Mouse (Mus musculus): Measurements from ENCODE around the gene Atcay. TPM values are rescaled to one million over a fixed set of nuclear protein-coding genes. Genes with fewer than 3 reads are reported as not detected.

Atcay gene
- polyA plus RNA-seq (2016; fragmentation: Nextera tagmentation; extraction: Ambion mirVana), result 5.3 and 6.7 TPM in 2 replicates

DNA sequence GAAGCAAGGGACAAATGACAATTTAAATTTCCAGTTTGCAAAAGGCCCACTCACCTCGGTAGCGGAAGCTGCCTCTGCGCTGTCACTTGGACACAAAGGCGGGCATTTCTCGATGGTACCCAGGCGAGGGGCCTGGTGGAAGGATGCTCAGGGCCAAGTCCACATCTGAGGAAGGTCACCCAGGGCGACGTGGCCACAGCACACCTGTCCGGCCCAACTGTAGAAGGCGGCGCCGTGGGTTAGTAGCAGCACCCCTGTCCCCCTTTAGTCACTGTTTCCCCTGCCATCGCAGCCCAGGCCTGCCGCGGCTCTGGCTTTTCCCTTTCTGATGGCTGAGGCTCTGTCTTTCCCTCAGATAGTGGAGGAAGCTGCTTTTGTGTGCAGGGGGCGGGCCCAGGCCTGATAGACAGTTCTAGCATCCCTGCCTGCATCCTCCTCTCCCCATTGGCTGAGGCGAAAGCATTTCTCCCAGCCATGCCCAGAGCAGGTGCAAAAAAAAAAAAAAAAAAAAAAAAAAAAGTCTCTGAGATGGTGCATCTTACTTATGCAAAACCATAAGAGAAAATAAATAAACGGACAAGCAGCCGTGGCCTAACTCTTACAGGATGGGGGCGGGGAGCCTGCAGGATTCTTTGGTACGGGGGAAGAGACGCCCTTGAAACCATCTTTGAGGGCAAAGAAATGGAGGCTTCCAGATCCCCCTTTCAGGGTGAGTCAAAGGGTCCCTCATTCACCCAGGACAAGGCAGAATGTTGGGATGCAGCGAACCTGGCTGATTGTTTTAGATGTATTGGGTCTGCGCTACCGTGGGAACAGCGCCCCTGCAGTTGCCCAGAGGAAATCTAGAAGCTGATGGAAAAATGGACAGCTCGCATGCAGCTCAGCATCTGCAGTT lies at the start of gene Atcay:
Gene Atcay, minus strand, starts transcription at position 396 of the 895 bp plus-strand sequence.
- H3K27ac ChIP-seq, result peak within 1 kb of the TSS; percentile 78
- H3K4me3 ChIP-seq, result peak within 1 kb of the TSS; percentile 57
- DNase-seq (ENCODE audit: extremely low spot score, low spot score), result peak; percentile 50
- peaks cover 50% of the 10 kb centered on the region for H3K27me3 ChIP-seq (ENCODE audit: poor library complexity, severe bottlenecking)
- peaks cover 40% of the 10 kb centered on the region for H3K4me1 ChIP-seq
- WGBS, result 3% methylated on average over 27 of the region's 27 CpGs
- no peaks in the 10 kb centered on the region for H3K36me3 ChIP-seq (replicated peaks)
- H3K9me3 ChIP-seq, result no peaks in the 10 kb centered on the region

GRCm38 (mm10) chr10:81279496-81279895 lies 48.9 kb upstream of the Atcay start:
- H3K4me3 ChIP-seq, result peak overlapping the region; percentile 11; the same call in 1 of the 2 replicates
- no peaks in the 10 kb centered on the region for H3K9me3 ChIP-seq
- H3K27me3 ChIP-seq (ENCODE audit: poor library complexity, severe bottlenecking), result peaks cover 59% of the 10 kb centered on the region
- no peak for DNase-seq (ENCODE audit: extremely low spot score, low spot score)
- peaks cover 27% of the 10 kb centered on the region for H3K4me1 ChIP-seq
- WGBS, result 49% methylated on average over 10 of the region's 10 CpGs
- H3K27ac ChIP-seq, result 0 out of 2 replicates have a peak overlapping the region, but pooled peaks have one; percentile 15
- H3K36me3 ChIP-seq (replicated peaks), result peaks cover 16% of the 10 kb centered on the region

DNA sequence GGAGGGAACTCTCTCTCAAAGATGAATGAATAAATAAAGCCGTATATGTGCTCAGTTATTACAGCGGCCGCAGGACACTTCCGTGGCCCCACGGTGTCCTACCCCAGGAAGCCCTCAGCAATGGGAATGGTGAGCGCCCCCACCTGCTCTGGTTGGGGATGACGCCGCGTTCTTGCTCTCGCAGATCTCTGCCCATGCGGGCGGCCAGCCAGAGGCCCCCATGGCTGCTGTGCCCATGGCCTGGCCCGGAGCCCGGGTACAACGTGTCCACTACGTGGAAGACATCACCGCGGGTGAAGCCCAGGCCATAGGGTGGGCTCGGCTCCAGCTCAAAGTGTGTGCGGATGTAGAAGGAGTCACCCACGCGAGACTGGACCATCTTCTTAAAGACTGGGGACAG lies 47.0 kb upstream of the Atcay start:
- DNase-seq (ENCODE audit: extremely low spot score, low spot score), result no peak
- peaks cover 34% of the 10 kb centered on the region for H3K36me3 ChIP-seq (replicated peaks)
- H3K27ac ChIP-seq, result no peak overlapping the region
- no peak overlapping the region for H3K4me3 ChIP-seq
- H3K9me3 ChIP-seq, result no peaks in the 10 kb centered on the region
- H3K4me1 ChIP-seq, result peaks cover 18% of the 10 kb centered on the region
- 81% methylated on average over 22 of the region's 22 CpGs for WGBS
- H3K27me3 ChIP-seq (ENCODE audit: poor library complexity, severe bottlenecking), result peaks cover 41% of the 10 kb centered on the region

DNA sequence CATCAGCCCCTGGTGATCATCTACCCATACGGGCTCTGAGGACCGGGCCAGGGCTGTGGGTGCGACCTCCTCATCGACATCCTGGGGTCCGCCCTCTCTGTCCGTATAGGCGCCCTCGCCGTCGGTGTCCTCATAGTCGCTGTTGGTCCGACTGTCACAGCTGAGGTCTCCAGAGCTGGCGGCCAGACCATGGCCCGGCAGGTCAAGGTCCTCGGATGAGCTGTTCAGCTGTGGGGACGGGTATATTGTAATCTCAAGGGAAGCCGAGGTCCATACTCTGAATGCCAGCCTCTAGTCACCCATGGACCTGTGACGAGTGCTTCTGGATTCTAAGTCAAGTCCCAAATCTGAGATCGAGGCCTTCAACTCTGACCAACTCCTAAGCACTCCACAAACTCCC lies 43.2 kb upstream of the Atcay start:
- DNase-seq (ENCODE audit: extremely low spot score, low spot score), result no peak
- Histone ChIP-seq H3K27ac (no peak overlapping the region), H3K9me3 (no peaks in the 10 kb centered on the region), H3K36me3 (replicated peaks) (peaks cover 62% of the 10 kb centered on the region), H3K4me1 (peaks cover 8% of the 10 kb centered on the region), H3K4me3 (no peak overlapping the region), H3K27me3 (ENCODE audit: poor library complexity, severe bottlenecking) (peaks cover 8% of the 10 kb centered on the region; the same call in 1 of the 2 replicates)
- WGBS, result 96% methylated on average over 19 of the region's 19 CpGs

DNA sequence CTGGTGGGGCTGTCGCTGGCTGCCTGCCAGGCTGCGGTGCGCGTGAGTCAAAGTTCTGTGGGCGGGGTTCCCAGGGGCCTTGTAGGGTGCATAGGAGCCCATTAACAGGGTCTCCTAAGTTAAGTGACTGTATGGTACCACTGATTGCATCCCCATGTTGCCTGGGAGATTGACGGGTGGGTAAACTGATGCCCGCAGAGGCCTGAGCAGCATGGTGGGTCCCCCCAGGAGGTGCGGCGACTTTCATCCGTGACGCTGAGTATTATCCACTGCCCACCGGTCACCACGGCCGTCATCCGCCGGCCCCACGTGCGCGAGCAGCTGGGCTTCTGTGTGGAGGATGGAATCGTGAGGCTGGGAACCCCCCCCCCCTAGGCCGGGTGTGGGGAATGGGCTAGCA lies 41.7 kb upstream of the Atcay start:
- WGBS, result 96% methylated on average over 21 of the region's 21 CpGs
- peaks cover 62% of the 10 kb centered on the region for H3K36me3 ChIP-seq (replicated peaks)
- peaks cover 17% of the 10 kb centered on the region for H3K4me1 ChIP-seq
- no peaks in the 10 kb centered on the region for H3K9me3 ChIP-seq
- no peak for DNase-seq (ENCODE audit: extremely low spot score, low spot score)
- 0 out of 2 replicates have a peak, but pooled peaks cover 3% of the 10 kb centered on the region for H3K27me3 ChIP-seq (ENCODE audit: poor library complexity, severe bottlenecking)
- H3K4me3 ChIP-seq, result no peak overlapping the region
- no peak overlapping the region for H3K27ac ChIP-seq

- peak overlapping the region; percentile 87 for H3K27ac ChIP-seq
- WGBS, result 83% methylated on average over 16 of the region's 16 CpGs
- peak overlapping the region; percentile 78 for H3K4me3 ChIP-seq
- no peaks in the 10 kb centered on the region for H3K27me3 ChIP-seq (ENCODE audit: poor library complexity, severe bottlenecking)
- H3K36me3 ChIP-seq (replicated peaks), result peaks cover 65% of the 10 kb centered on the region
- no peak for DNase-seq (ENCODE audit: extremely low spot score, low spot score)
- peaks cover 30% of the 10 kb centered on the region for H3K4me1 ChIP-seq
- H3K9me3 ChIP-seq, result no peaks in the 10 kb centered on the region
These were observed 38.2 kb upstream of the Atcay start for GRCm38 (mm10) chr10:81268643-81269412.

- Histone ChIP-seq H3K27ac (peak overlapping the region; percentile 87), H3K4me3 (peak overlapping the region; percentile 78), H3K4me1 (peaks cover 30% of the 10 kb centered on the region), H3K27me3 (ENCODE audit: poor library complexity, severe bottlenecking) (no peaks in the 10 kb centered on the region), H3K9me3 (no peaks in the 10 kb centered on the region), H3K36me3 (replicated peaks) (peaks cover 65% of the 10 kb centered on the region)
- WGBS, result 5% methylated on average over 23 of the region's 23 CpGs
- DNase-seq (ENCODE audit: extremely low spot score, low spot score), result peak; percentile 77
These were observed 37.4 kb upstream of the Atcay start for GRCm38 (mm10) chr10:81268056-81268455.

- Histone ChIP-seq H3K27me3 (ENCODE audit: poor library complexity, severe bottlenecking) (no peaks in the 10 kb centered on the region), H3K27ac (peak within 1 kb of the TSS; percentile 95), H3K9me3 (no peaks in the 10 kb centered on the region), H3K4me1 (peaks cover 30% of the 10 kb centered on the region), H3K36me3 (replicated peaks) (peaks cover 65% of the 10 kb centered on the region), H3K4me3 (peak within 1 kb of the TSS; percentile 78)
- whole genome bisulfite sequencing, result under 1% methylated on average over 48 of the region's 48 CpGs
- DNase-seq (ENCODE audit: extremely low spot score, low spot score), result peak; percentile 94
These were observed 35.8 kb upstream of the Atcay start, which contains the start of the genes Mrpl54 and Apba3 for GRCm38 (mm10) chr10:81266211-81267105. Gene Mrpl54, minus strand, starts transcription at chr10:81266934. Gene Apba3, plus strand, starts transcription at chr10:81266960.

DNA sequence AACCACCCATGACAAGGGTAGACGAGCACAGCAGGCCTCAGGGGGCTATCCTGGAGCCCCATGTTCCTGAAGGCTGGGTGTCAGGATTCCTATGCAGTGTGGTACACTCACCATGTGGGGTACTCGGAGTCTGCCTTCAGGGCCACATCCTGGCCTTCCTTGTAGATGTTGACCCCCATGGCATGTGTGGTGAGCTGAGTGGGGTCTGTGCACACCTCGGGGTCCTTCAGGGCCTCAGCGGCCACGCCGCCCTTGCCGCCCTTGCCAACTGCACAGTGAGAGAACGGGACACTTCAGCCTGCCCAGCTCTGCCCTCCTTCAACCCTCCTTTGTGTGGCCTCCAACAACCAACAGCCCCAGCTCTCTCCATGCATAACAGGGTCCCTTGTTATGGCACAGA lies 34.9 kb upstream of the Atcay start:
- peak overlapping the region; percentile 61 for H3K4me3 ChIP-seq
- peaks cover 3% of the 10 kb centered on the region; the same call in 1 of the 2 replicates for H3K9me3 ChIP-seq
- H3K36me3 ChIP-seq (replicated peaks), result peaks cover 65% of the 10 kb centered on the region
- peak overlapping the region; percentile 62 for H3K27ac ChIP-seq
- H3K4me1 ChIP-seq, result peaks cover 30% of the 10 kb centered on the region
- 95% methylated on average over 8 of the region's 8 CpGs for WGBS
- DNase-seq (ENCODE audit: extremely low spot score, low spot score), result no peak
- H3K27me3 ChIP-seq (ENCODE audit: poor library complexity, severe bottlenecking), result peaks cover 7% of the 10 kb centered on the region

DNA sequence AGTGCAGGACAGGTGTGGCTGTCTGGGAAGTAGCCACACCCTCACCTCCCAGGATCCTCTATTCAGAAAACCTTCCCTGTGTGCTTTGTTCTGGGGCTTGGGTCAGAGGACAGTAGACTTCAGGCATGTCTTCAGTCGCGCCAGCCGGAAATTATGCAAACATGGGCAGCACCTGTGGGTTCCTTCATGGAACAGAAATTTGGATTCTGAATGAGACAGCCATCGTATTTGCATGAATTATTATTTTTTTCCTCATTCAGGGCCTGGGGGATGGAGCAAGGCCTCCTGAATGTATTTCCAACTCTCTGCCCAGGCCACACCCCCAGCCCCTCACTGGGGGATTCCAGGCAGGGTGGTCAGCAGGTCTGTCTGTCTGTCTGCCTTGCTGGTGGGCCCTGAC lies 30.4 kb upstream of the Atcay start:
- Histone ChIP-seq H3K36me3 (replicated peaks) (peaks cover 56% of the 10 kb centered on the region), H3K27ac (no peak overlapping the region), H3K4me1 (peaks cover 38% of the 10 kb centered on the region), H3K27me3 (ENCODE audit: poor library complexity, severe bottlenecking) (peaks cover 52% of the 10 kb centered on the region), H3K9me3 (peaks cover 6% of the 10 kb centered on the region; the same call in 1 of the 2 replicates), H3K4me3 (no peak overlapping the region)
- no peak for DNase-seq (ENCODE audit: extremely low spot score, low spot score)
- WGBS, result 88% methylated on average over 4 of the region's 4 CpGs

DNA sequence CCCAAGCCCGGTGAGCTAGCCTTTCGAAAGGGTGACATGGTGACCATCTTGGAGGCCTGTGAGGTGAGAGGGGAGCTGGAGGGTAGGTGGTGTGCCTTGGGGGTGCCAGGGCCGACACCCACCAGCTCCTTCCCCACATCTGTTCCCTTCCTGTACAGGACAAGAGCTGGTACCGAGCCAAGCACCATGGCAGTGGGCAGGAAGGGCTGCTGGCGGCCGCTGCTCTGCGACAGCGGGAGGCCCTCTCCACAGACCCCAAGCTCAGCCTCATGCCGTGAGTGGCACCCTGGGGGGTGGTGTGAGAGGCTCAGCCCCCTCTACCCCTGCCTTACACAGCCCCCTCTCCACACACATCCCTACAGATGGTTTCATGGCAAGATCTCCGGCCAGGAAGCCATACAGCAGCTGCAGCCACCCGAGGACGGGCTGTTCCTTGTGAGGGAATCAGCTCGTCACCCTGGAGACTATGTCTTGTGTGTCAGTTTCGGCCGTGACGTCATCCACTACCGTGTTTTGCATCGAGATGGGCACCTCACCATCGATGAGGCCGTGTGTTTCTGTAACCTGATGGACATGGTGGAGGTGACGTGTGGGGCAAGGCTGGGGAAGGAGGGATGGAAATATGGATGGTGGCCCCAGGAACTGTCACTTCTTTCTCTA lies 28.7 kb upstream of the Atcay start:
- H3K27me3 ChIP-seq (ENCODE audit: poor library complexity, severe bottlenecking), result peaks cover 65% of the 10 kb centered on the region

More for the DNA sequence above, 28.7 kb upstream of the Atcay start:
- Histone ChIP-seq H3K4me1 (peaks cover 27% of the 10 kb centered on the region), H3K9me3 (peaks cover 6% of the 10 kb centered on the region; the same call in 1 of the 2 replicates), H3K27ac (0 out of 2 replicates have a peak overlapping the region, but pooled peaks have one; percentile 26), H3K36me3 (replicated peaks) (peaks cover 43% of the 10 kb centered on the region), H3K4me3 (peak overlapping the region; percentile 2; the same call in 1 of the 2 replicates)
- no peak for DNase-seq (ENCODE audit: extremely low spot score, low spot score)
- 55% methylated on average over 21 of the region's 21 CpGs for WGBS
